Mouse (Mus musculus) leukemia stem cell, adult 10-12 weeks (primary cell): Measurements from ENCODE around the gene Mnt. TPM values are rescaled to one million over a fixed set of nuclear protein-coding genes. Genes with fewer than 3 reads are reported as not detected.

Source experiments
- polyA plus RNA-seq: library from polyadenylated mRNA; stranded (reverse); fragments of >175 nt; gene quantifications from 2 replicates; pipeline ENCODE4 v1.2.3, GENCODE M21; 2012; ENCODE audit warnings: low replicate concordance

Mnt gene
- polyA plus RNA-seq = 99.3 and 178 TPM in 2 replicates

GRCm38 (mm10) chr11:74830256-74831161, at the start of gene Mnt:
Mnt (plus strand) TSS chr11:74830920.

Other genes with a start within 250 kb of the Mnt start
- 7.6 and 11.8 TPM in 2 replicates for gene Rap1gap2, start 220.0 kb upstream of the Mnt start, polyA plus RNA-seq
- gene Ccdc92b, start 211.3 kb upstream of the Mnt start, polyA plus RNA-seq = 1.0 and 2.7 TPM in 2 replicates
- gene Cluh, start 181.4 kb upstream of the Mnt start, polyA plus RNA-seq = 34.7 and 56.1 TPM in 2 replicates
- 7.3 and 21.5 TPM in 2 replicates for gene Pafah1b1, start 106.2 kb upstream of the Mnt start, polyA plus RNA-seq
- 5.4 and 14.9 TPM in 2 replicates for gene Mettl16, start 60.1 kb upstream of the Mnt start, polyA plus RNA-seq
- gene Sgsm2, start 66.1 kb downstream of the Mnt start, polyA plus RNA-seq = 7.2 and 7.9 TPM in 2 replicates
- gene Tsr1, start 67.2 kb downstream of the Mnt start, polyA plus RNA-seq = 9.9 and 29.0 TPM in 2 replicates
- 29.1 and 63.7 TPM in 2 replicates for gene Smg6, start 94.9 kb downstream of the Mnt start, polyA plus RNA-seq
- gene Srr, start 95.0 kb downstream of the Mnt start, polyA plus RNA-seq = 0.73 and 1.3 TPM in 2 replicates